Comparison of ENCODE assay signal across 8 mouse cellular contexts in the genomic region with DNA sequence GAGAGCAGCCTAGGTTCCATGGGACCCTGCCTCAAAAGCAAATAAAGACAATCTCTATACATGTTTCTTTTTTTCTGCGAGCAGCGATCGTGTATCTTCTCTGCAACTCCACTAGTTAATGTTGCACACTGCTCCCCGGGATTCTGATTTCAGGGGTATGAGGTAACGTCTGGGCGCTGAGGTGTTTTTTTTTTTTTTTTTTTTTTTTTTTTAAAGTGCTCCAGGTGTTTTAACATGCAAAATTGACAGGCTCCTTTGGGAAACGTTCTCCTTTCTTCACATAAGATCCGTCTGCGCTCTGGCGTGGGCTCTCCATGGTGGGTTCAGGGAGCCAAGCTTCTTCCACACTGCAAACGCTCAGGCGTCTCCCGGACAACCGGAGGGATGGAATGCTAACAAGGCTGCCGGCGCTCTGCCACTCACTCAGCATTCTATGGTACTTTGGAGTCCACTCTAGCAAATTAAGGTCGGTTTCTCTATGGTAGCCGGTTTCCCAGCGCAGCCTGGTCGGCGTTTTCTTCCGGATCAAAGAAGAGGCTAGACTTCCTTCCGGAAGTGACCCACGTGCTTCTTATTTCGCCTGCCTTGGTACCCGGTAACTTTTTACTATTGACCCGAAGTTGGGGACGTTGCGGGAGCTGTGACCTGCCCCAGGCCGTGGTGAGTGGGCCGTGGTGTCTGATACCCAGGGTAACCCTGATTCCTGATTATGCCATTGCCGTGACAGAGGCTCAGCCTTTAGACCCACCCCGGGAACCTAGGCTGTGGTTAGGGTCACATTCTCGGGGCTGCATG. TPM values are rescaled to one million over a fixed set of nuclear protein-coding genes. Genes with fewer than 3 reads are reported as not detected.
DNase-seq lines count a peak whose midpoint lies in the region; ATAC-seq and TF ChIP-seq lines count a peak whose summit lies in the region.

Timm10 (plus strand) TSS at position 510 of the 795 bp plus-strand sequence.

- peak within 1 kb of the TSS; percentile 9 for H3ac ChIP-seq in myocyte (ENCODE audit: control insufficient read depth, insufficient read length)

- H3K36me3 ChIP-seq in erythroblast, embryonic 14.5 days (ENCODE audit: control insufficient read depth) = peaks cover 35% of the 10 kb centered on the region
- H3K36me3 ChIP-seq in heart, embryonic 11.5 days (ENCODE audit: control insufficient read depth, insufficient read depth, low read length) = peaks cover 6% of the 10 kb centered on the region
- H3K36me3 ChIP-seq in kidney, embryonic 16.5 days (ENCODE audit: insufficient read depth, low read length) = 0 out of 2 replicates have a peak, but pooled peaks cover 11% of the 10 kb centered on the region
- peaks cover 3% of the 10 kb centered on the region; the same call in 1 of the 2 replicates for H3K36me3 ChIP-seq in liver, adult 2 months (ENCODE audit: control insufficient read depth, insufficient read depth, low read length)
- H3K36me3 ChIP-seq in myocyte (ENCODE audit: control insufficient read depth, insufficient read depth) = no peaks in the 10 kb centered on the region
- peaks cover 3% of the 10 kb centered on the region; the same call in 1 of the 2 replicates for H3K36me3 ChIP-seq in splenic B cell, adult 2 months (ENCODE audit: control insufficient read depth, insufficient read depth, low read length, poor library complexity, severe bottlenecking)

- peak within 1 kb of the TSS; percentile 69 for H3K4me2 ChIP-seq in heart, embryonic 11.5 days
- H3K4me2 ChIP-seq in kidney, embryonic 16.5 days (replicated peaks; ENCODE audit: low read depth, low read length) = peak within 1 kb of the TSS; percentile 96
- peak within 1 kb of the TSS; percentile 100 for H3K4me2 ChIP-seq in myocyte (ENCODE audit: low read depth)

- H3K27ac ChIP-seq in heart, embryonic 11.5 days (ENCODE audit: low read depth, low read length) = peak within 1 kb of the TSS; percentile 42
- H3K27ac ChIP-seq in kidney, embryonic 16.5 days (ENCODE audit: low read length) = peak within 1 kb of the TSS; percentile 30; the same call in 1 of the 2 replicates
- peak within 1 kb of the TSS; percentile 91 for H3K27ac ChIP-seq in liver, adult 2 months (replicated peaks; ENCODE audit: insufficient read depth, low read depth, low read length)

- no peak for TF ChIP-seq CTCF in brain, embryonic 14.5 days (IDR thresholded peaks at IDR 0.05; ENCODE audit: borderline replicate concordance, extremely low read depth, insufficient read depth, insufficient read length)
- no peak for TF ChIP-seq CTCF in liver, adult 2 months (IDR thresholded peaks at IDR 0.05; ENCODE audit: low read depth, low read length)

- under 1% methylated on average over 34 of the region's 34 CpGs for WGBS in heart, embryonic 11.5 days (ENCODE audit: insufficient replicate concordance)
- under 1% methylated on average over 34 of the region's 34 CpGs for WGBS in kidney, embryonic 16.5 days
- WGBS in liver, adult 2 months = under 1% methylated on average over 34 of the region's 34 CpGs

- DNase-seq in B cell, adult 2 months = peak; percentile 80 to 81
- DNase-seq in brain, embryonic 14.5 days (ENCODE audit: low read depth) = peak; percentile 99
- peak; percentile 94 for DNase-seq in liver, adult 2 months (ENCODE audit: extremely low read depth, low read depth, low spot score)
- peak; percentile 90 for DNase-seq in splenic B cell, adult 2 months (ENCODE audit: low read depth, low spot score)

- peak within 1 kb of the TSS; percentile 73 for H3K9ac ChIP-seq in heart, embryonic 11.5 days (ENCODE audit: low read depth, low read length)
- H3K9ac ChIP-seq in kidney, embryonic 16.5 days (replicated peaks; ENCODE audit: low read length) = peak within 1 kb of the TSS; percentile 80
- peak within 1 kb of the TSS; percentile 80 for H3K9ac ChIP-seq in liver, adult 2 months (ENCODE audit: low read depth, low read length)

- H3K4me3 ChIP-seq in erythroblast, embryonic 14.5 days (replicated peaks) = peak within 1 kb of the TSS; percentile 88
- H3K4me3 ChIP-seq in heart, embryonic 11.5 days (ENCODE audit: low read depth, low read length) = peak within 1 kb of the TSS; percentile 72
- peak within 1 kb of the TSS; percentile 90 for H3K4me3 ChIP-seq in kidney, embryonic 16.5 days (ENCODE audit: low read length)
- peak within 1 kb of the TSS; percentile 90 for H3K4me3 ChIP-seq in liver, adult 2 months (ENCODE audit: insufficient read depth, low read depth, low read length)
- H3K4me3 ChIP-seq in myocyte = peak within 1 kb of the TSS; percentile 76

- H3K4me1 ChIP-seq in erythroblast, embryonic 14.5 days (ENCODE audit: control insufficient read depth) = peaks cover 78% of the 10 kb centered on the region
- peaks cover 8% of the 10 kb centered on the region; the same call in 1 of the 2 replicates for H3K4me1 ChIP-seq in heart, embryonic 11.5 days (ENCODE audit: control insufficient read depth, insufficient read depth, low read length)
- H3K4me1 ChIP-seq in kidney, embryonic 16.5 days (ENCODE audit: insufficient read depth, low read length) = peaks cover 20% of the 10 kb centered on the region
- H3K4me1 ChIP-seq in liver, adult 2 months (ENCODE audit: control insufficient read depth, insufficient read depth, low read length) = peaks cover 4% of the 10 kb centered on the region; the same call in 1 of the 2 replicates

- H3K27me3 ChIP-seq in erythroblast, embryonic 14.5 days (ENCODE audit: control insufficient read depth) = peaks cover 37% of the 10 kb centered on the region
- H3K27me3 ChIP-seq in heart, embryonic 11.5 days (ENCODE audit: control insufficient read depth, insufficient read depth, low read length) = no peaks in the 10 kb centered on the region
- H3K27me3 ChIP-seq in kidney, embryonic 16.5 days (ENCODE audit: insufficient read depth, low read length) = no peaks in the 10 kb centered on the region
- no peaks in the 10 kb centered on the region for H3K27me3 ChIP-seq in liver, adult 2 months (ENCODE audit: control insufficient read depth, insufficient read depth, low read length)
- H3K27me3 ChIP-seq in myocyte (ENCODE audit: control insufficient read depth, insufficient read depth, insufficient read length) = no peaks in the 10 kb centered on the region
- no peaks in the 10 kb centered on the region for H3K27me3 ChIP-seq in splenic B cell, adult 2 months (ENCODE audit: control insufficient read depth, insufficient read depth, low read length, poor library complexity, severe bottlenecking)

- ATAC-seq in heart, embryonic 11.5 days (replicated peaks; ENCODE audit: insufficient number of reproducible peaks, low FRiP score, low TSS enrichment) = peak; percentile 84
- ATAC-seq in kidney, embryonic 16.5 days (ENCODE audit: low FRiP score, low TSS enrichment) = peak; percentile 89

- TF ChIP-seq POLR2A in brain, embryonic 14.5 days (IDR thresholded peaks at IDR 0.05; ENCODE audit: borderline replicate concordance, extremely low read depth, insufficient read depth, insufficient read length, poor library complexity, severe bottlenecking) = 0 out of 2 replicates have a peak, but pooled peaks have one; percentile 23
- 0 out of 2 replicates have a peak, but pooled peaks have one; percentile 26 for TF ChIP-seq POLR2A in liver, adult 2 months (IDR thresholded peaks at IDR 0.05; ENCODE audit: extremely low read depth, insufficient read depth, low read length)
- no peak for TF ChIP-seq POLR2A in myocyte (IDR thresholded peaks at IDR 0.05; ENCODE audit: insufficient read length, low read depth)

- H3K9me3 ChIP-seq in erythroblast, embryonic 14.5 days (ENCODE audit: control insufficient read depth, low read length) = peaks cover 4% of the 10 kb centered on the region
- H3K9me3 ChIP-seq in heart, embryonic 11.5 days (replicated peaks; ENCODE audit: control insufficient read depth, low read length) = no peaks in the 10 kb centered on the region
- H3K9me3 ChIP-seq in kidney, embryonic 16.5 days (ENCODE audit: low read length) = no peaks in the 10 kb centered on the region

- H3K79me2 ChIP-seq in liver, adult 2 months (ENCODE audit: control insufficient read depth, insufficient read depth, low read length) = no peaks in the 10 kb centered on the region
- H3K79me2 ChIP-seq in myocyte (ENCODE audit: control insufficient read depth, insufficient read depth) = peaks cover 18% of the 10 kb centered on the region

TF ChIP-seq in myocyte, 11 proteins besides CTCF, POLR2A, EP300 and RAD21:
- peak; percentile 93 for TF ChIP-seq MAX (IDR thresholded peaks at IDR 0.05; ENCODE audit: low read depth)
- TF ChIP-seq USF1 (IDR thresholded peaks at IDR 0.05; ENCODE audit: low read depth) = peak; percentile 67
- TF ChIP-seq REST (IDR thresholded peaks at IDR 0.05; ENCODE audit: insufficient read depth, insufficient read length) = no peak

RNA-seq across cellular contexts. Expression of gene Timm10, which starts in this region (rescaled TPM):
- polyA plus RNA-seq in brain, embryonic 14.5 days (2012; rRNA removed) = 62.7 and 80.6 TPM in 2 replicates
- 0.90 and 0.99 TPM in 2 replicates for polyA plus RNA-seq in erythroblast, embryonic 14.5 days (2012)
- 76.8 and 77.9 TPM in 2 replicates for polyA plus RNA-seq in heart, embryonic 11.5 days (2014; fragmentation: Nextera tagmentation; extraction: Ambion mirVana)
- polyA plus RNA-seq in kidney, embryonic 16.5 days (2015; fragmentation: Nextera tagmentation; extraction: Ambion mirVana) = 60.1 and 66.6 TPM in 2 replicates
- total RNA-seq in liver, adult 2 months (2014; rRNA removed) = 36.1 and 36.4 TPM in 2 replicates
- 45.8 and 52.2 TPM in 2 replicates for polyA plus RNA-seq in liver, adult 2 months (2012; rRNA removed)
- polyA plus RNA-seq in myocyte (2012; fragmentation: generic; extraction: Trizol) = 102 TPM

Comparison
In these comparisons a context has a peak if more than half of its experiments do, and no peak if none do; other contexts are left out.
1. Peak in every context shown above with its lines: DNase-seq, ATAC-seq, H3K4me3 ChIP-seq and H3K27ac ChIP-seq.
2. RNA of gene Timm10 (polyA plus RNA-seq): 102 TPM in myocyte (single experiment), 76.8 to 77.9 TPM in heart, embryonic 11.5 days, 60.1 to 66.6 TPM in kidney, embryonic 16.5 days, 62.7 to 80.6 TPM in brain, embryonic 14.5 days and 45.8 to 52.2 TPM in liver, adult 2 months; 0.90 to 0.99 TPM in erythroblast, embryonic 14.5 days; every median in the first group is over 10 times any median in the second.
3. H3K27ac ChIP-seq: peak in every context shown above with its lines; median percentile 91 in liver, adult 2 months; 42 in heart, embryonic 11.5 days; 30 in kidney, embryonic 16.5 days.